Mouse (Mus musculus) cerebral cortex, adult 2 months (tissue): ENCODE results near the gene Cenpq.

Experiments used
- WGBS: fragments of 180-500 bp; shearing (Covaris S2); methylation state at CpG from one replicate; pipeline ENCODE4 v1.1.7; 2018; 5-methylcytosine and 5-hydroxymethylcytosine counted together

The Cenpq gene

DNA sequence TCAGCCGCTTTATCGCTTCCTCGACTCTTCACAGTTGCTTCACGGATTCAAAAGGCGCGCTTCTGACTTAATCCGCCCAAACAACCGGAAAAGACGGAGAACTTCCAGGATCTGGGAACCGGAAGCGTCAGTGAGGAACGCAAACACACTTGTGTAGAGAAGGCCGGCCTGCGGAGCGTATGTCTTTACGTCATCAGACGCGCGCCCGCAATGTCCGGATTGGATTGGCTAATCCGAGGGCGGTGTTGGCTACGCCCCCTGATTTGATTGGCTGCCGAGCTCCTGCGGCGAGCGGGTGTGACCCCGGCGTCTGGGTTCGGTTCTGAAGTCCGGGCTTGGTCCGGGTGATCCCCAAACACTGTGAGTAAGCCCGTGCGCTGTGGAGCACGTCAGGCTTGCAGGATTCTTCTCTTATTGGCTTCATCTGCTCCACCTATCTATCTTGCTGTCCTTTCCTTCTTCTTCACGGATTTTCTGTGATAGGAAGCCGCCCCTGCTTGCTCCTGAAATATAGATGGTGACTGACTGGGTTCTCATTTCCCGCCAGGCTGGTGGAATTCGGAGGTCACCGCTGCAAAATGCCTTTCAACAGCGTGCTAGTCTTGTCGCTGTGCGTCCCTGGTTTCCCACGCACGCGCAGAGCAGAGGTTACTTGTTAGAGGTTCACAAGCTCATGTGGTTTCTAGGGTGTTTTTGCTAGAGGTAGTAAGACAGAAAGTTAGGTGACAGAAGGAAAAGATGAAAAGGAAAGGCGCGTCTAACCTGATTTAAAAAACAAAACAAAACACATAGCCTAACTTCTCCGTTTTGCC is at the start of gene Cenpq, which contains the start of gene Mut:
TSS of gene Cenpq (minus strand) at position 628 of the 812 bp plus-strand sequence.
TSS of gene Mut (plus strand) at position 266 of the 812 bp plus-strand sequence.
- under 1% methylated on average over 50 of the region's 50 CpGs for WGBS

DNA sequence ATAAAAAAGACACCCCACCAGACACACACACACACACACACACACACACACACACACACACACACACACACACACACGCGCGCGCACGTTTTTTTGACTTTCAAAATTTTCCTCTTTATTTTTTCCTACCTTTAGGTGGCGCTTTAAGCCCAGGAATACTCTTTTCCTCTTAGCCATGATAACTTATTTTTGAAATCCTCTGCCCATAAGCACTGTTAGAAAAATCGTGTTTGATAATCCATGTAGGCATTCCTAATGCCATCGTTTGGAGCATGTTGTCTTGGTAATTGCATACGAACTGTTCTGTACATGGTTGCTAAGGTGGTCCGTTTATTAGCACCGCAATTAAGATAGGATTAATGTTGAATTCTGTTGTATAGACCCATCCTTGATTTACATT is 43.1 kb upstream of the Cenpq start:
- 38% methylated on average over 11 of the region's 11 CpGs for WGBS

DNA sequence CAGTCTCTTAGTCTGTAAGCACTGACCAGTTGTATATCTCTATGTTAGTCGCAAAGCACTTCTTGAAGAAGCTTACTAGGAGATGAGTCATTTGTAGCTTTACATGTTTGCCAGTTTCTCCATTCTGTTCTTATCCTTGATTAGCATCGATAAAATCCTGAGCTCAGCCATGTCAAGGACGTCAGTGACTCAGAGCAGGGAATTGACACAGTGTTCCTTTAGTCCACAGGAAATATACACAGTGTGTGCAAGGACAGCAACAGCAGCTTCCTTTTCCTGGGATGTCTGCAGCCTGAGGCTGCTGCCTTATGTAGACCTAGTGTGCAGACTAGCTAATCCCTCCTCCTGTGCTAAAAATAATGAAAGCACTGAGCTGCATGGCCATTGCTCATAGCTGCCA is 13.7 kb upstream of the Cenpq start:
- WGBS, result 62% methylated on average over 3 of the region's 3 CpGs

DNA sequence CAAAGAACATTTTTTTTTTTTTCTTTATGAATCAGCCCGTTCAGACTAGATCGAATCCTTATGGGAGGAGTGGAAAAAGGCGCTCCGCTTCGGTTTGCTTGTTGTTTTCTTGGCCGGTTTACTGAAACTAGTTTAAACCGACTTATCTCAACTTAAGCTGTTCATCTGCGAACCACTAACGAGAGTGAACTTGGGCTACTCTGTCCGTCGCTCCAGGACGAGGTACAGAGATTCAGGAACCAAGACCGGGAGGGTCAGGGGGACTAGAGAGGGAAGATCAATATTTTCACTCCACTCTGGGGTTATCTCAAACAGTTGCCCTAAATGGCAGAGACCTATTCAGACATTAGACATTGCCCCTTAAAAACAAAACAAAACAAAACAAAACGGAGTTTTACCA is 862 bp downstream of the Cenpq start:
- 1% methylated on average over 14 of the region's 14 CpGs for WGBS

DNA sequence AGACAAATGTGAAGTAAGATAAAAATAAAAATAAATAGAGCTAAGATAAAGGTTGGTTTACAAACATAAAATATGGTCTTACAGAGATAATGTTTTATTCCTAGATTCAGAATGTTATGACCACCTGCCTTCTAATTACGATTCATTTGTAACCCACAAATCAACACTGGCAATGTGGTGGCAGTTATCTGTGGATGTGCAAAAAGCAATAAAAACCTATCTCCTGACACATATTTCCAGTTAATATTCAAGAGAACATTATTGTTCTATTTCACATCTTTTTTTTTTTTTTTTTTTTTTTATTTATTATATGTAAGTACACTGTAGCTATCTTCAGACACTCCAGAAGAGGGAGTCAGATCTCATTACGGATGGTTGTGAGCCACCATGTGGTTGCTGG is 19.3 kb downstream of the Cenpq start:
- WGBS, result 96% methylated on average over 2 of the region's 2 CpGs

DNA sequence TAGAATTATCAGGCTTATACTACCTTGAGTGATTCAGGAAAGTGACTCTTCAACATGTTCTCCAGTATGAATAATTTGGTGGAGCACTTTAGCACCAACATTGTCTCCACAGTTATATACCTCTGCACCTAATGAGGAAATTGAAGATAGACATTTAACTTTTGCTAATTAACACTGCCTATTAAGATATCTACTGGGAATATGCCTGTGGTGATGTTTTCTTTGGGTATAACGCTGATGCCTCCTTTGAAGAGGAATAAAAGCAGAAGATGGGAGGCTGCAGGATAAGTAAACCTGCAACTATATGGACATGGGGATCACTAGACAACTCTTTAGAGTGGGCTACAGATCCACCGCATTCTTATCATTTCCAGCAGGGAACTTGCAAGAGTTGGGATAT is 20.6 kb downstream of the Cenpq start, which contains the start of gene Glyatl3:
TSS of gene Glyatl3 (minus strand) at position 101 of the 400 bp plus-strand sequence.
- 91% methylated on average over 2 of the region's 2 CpGs for WGBS

DNA sequence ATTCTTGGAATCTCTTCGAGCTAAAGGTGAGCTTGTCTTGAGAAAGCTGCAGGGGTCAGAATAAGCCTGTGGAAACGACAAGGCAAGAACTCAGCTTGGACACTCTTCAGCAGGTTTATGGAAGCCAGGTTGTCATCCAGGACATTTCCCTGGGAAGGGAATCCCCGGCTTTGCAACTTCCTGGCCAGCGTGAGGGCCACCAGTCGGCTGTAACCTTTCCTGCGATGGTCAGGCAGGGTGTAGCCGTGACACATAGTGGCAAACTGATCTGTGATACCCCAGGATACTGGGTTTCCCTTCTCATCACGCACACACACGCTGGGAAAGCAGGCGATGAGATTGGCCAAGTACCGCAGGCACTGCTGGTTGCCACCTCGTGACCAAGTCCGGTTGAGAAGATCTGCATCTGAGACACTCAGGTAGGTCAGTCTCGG is 30.1 kb downstream of the Cenpq start:
- 15% methylated on average over 14 of the region's 14 CpGs for WGBS

DNA sequence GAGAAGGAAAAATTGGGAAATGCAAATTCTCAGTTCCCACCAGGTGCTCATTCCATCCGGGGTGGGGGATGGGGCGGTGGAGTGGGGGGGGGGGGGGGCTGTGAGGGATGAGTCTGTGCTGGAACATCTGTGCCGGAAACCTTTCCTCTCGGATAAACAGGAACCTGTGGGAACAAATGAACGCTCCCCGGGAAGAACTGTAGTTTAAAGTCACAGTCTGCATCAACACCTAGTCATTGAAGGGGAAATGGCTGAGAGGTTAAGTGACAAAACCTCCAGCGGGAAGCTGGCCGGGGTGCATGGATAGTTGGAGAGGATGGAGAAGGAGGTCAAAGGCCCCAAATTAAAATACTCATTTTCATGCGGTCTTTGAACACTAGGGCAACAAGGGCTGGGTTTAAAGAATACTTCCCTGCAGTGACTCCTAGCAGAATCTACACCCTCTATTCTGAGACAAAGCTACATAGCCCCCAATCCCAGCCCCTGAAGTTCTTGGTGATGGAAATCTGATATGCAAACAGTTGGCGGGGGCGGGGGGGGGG is 30.7 kb downstream of the Cenpq start:
- 14% methylated on average over 11 of the region's 11 CpGs for WGBS

DNA sequence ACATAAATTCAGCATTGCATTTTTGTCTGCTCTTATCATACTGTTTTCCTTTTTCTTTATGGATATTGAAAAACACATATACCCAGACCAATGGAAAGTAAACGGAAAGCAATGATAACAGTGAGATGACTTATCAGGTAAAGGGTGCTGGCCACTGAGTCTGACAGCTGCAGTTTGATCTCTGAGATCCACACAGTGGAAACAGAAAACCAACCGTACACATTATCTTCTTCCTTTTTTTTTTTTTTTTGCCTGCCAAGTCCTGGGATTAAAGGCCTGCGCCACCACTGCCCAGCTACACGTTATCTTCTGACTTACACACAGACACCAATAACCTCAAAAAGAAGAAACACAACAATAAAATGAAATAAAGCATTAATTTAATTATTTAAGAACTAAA is 31.5 kb downstream of the Cenpq start:
- 75% methylated on average over 4 of the region's 4 CpGs for WGBS

DNA sequence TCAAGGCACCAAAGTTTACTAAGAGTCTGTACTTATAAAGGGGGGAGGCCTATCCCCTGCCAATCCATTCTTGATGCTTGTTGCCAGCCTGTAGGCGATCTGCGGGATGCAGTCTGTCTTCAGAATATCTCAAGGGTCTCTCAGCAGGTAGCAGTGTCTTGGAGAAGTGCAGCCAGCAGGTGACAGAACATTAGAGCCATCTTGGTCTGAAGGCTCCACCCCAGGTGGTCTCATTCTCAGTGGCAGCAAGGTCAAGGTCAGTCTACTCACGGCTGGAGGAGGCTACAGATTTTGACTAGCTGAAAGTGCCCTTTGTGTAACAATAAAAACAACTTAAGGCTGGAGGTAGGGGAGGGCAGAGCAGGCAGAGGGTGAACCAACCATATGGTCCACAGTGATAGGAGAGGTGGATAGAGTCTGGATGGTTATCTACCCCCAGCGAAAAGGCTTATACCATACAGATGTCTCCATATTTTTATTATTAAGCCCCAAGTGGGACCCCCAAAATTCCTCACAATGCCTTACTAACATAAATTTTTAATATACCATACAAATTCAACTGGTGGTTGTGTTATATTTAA is 35.0 kb downstream of the Cenpq start:
- WGBS, result 67% methylated on average over 4 of the region's 4 CpGs

DNA sequence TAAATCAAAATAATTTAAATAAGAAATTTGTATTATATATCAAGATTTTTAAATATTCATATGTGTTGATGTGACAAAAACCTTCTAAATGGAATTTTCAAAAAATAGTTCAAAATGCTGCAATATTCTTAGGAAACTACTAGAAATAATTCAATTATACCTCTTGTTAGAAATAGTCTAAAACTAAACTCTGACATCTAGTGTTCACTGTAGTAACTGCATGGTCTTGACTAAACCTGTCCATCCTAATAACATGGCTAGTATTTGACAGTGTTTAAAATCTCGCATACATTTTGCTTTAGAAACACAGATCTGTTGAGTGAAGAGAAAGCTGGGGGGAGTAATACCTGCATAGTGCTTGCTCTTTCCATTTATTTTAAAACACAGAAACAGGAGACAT is 38.0 kb downstream of the Cenpq start:
- 78% methylated on average over 1 of the region's 1 CpGs for WGBS

DNA sequence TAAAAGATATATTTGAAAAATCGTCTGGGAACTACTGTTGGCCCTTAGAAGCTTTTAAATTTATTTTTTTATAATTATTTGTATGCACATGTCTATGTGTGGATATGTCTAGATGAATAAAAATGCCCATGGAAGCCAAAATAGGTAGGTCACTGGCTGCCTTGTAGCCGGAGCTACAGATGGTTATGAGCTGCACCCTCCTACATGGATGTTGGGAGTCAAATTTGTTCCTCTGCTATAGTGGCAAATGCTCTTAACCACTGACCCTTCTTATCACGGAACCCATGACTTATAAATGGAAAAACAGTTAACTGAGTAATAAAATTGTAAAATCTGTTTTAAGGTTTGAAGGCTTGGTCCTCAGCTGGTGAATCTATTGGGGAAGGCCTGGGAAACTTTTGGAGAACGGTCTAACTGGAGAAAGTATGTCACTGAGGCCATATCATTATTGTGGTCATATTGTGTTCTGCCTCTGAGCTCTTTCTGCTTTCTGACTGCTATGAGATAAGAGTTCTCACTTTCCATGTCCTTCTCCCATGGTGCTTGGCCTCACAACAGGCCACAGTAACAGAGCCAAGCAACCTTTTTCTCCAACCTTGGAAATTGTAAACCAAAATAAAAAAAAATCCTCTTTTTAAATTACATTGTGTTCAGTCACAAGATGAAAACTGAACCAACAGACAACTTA is 46.9 kb downstream of the Cenpq start:
- 84% methylated on average over 4 of the region's 4 CpGs for WGBS

DNA sequence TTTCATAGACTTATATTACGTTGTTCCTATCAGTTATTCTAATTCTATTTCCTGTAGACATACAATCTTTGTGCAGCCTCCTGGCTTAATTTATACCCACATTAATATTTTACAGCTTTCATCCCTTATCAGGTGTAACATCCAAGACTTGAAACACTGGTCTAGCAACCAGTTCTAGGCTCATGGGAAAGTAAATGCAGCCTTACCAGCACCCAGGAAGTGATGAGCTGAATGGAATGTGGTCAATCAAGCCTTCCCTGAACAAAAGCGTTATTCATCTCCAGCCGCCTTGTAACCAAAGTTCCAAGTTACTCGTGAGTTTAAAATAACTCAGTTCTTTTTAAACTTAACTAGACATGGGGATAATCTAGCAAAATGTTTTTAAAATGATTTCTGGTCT is 49.7 kb downstream of the Cenpq start:
- WGBS, result 80% methylated on average over 4 of the region's 4 CpGs

DNA sequence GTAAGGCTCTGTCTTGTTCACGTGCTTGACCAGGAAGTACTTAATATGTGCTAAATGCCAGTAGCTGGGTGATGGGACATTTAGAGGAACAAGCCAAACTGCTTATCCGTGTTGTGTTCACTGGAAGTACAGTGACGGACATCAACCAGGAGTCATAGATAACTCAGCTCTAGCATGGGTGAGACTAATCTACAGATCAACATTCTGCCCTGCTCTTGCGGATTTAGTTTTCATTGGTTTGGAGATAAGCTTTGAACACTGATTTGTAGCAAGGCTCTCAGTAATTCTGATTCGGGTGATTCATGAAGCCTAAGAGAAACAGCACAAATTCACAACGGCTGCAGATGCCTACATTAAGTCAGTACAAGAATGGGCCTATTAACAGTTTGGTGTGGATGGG is 52.7 kb downstream of the Cenpq start:
- WGBS, result 94% methylated on average over 6 of the region's 6 CpGs

DNA sequence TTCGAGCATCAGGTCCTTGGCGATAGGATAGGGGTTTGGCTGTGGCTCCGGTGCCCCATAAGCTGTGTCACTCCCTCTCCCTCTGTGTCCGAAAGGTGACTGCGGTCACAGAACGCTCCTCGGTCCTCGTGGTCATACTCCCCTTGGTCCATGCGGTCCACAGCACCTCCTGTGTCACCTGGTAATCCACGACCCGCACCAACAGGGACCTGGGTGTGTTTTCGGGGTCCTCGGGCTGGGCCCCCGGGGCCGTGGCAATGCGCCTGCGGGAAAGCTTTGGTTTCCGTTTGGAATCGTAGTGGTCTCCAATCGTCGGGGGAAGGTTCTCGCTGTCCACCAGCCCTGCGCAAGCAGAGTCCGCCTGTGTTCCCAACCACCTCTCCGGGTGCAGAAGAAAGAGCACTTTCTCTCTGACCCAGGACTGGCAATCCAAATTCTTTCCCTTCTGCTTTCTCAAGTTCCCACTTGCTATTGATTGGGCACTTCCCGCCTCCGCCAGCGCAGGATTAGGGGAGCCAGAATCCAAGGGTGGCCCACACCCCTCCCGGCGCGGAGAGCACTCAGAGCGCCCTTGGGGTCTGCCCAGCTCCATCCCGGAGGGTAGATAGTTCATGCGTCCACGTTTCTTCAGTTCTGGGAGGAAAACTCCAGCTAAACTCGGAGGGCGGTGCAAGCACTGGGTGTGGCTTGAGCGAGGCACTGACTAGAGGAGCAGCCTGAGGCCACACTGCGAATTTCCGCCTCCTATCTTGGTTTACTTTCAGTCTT is 54.7 kb downstream of the Cenpq start, which contains the start of gene 9130008F23Rik:
TSS of gene 9130008F23Rik (minus strand) at position 636 of the 768 bp plus-strand sequence.
- WGBS, result under 1% methylated on average over 40 of the region's 40 CpGs

DNA sequence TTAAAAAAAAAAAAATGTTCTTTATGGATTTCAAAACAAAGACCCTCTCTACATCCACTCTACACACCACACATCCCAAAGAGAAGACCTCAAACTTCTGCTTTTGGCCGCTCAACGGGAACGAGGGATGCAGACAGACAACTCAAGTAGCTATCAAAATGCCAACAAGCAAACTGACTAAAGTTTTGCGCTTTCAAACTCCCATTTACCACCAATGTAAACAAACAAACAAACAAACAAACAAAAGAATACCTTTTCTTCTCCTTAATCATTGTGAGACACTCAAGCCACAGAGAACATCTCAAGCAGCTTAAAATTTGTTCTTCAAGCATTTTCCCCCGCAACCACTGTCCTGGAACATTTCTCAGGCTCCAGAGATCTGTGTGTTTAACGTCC is 55.3 kb downstream of the Cenpq start:
- 31% methylated on average over 6 of the region's 6 CpGs for WGBS

DNA sequence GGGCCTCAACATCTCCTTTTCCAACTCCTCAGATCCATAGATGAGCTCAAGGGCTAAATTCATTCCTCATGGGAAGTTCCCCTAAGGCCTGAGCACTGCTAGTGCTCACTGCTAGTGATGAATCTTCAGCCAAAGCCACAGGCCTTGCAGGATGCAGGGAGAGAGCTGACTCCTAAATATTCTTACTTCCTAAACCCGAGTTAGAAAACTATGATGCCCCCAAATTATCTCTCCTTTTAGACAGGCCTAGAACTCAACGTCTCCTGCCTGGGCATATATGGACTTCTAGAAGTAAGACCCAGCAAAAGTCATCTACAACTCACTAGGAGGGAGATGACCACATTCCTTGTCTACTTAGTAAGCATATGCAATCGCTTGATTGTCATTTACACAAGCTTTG is 57.1 kb downstream of the Cenpq start:
- 58% methylated on average over 3 of the region's 3 CpGs for WGBS

DNA sequence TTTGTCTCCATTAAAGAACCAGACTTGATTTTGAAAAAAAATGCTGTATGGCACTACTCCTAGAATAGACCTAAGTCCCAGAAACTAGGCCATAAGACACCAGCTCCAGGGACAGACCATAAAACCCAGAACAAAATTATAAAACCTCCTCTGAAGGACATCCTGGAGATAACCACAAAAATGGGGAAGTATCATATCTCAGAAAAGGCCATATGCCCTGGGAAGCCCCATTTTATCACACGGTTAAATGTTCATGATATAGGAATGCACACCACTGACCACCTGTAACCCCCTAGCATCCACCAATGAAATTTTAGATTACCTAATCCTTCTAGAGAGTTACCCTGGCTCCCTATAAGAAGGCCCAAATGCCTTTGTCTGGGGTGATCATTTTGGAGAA is 59.3 kb downstream of the Cenpq start:
- WGBS, result 92% methylated on average over 1 of the region's 1 CpGs

DNA sequence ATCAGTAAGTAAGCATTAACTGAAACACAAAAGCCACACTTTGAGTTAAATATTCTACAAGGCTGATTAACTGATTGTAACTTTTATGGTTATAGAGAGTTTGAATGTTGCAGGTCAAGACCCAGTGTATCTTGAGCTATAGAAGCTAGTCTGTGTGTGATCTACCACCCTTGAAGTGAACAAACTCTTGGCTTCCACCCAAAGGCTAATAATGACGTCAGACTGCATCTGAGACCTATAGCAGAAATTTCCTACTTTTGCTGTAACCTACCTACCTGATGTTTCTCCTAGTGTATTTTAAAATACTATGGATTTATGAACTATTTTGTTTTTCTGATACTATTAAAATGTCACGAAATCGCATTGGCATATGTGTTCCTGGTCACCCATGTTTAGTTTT is 60.1 kb downstream of the Cenpq start:
- 79% methylated on average over 3 of the region's 3 CpGs for WGBS

DNA sequence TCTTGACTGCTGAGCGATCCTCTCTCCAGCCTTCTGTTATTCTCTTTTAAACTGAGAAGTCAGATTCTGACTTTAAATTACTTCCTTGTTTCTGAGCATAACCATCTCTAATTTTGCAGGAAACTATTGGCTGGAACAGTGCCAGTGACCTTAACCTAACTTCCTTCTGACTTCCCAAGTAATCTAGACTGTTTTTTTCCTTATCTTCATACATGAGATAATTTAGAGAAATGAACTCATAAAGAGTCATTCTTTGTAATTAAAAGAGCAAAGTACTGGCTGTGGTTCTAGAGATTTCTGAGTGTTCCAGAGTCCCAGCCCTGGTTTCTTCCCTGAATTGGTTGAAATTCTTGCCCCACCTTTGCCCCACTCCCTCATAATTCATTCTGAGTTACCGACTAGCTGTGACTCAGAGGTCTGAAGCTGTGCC is 61.2 kb downstream of the Cenpq start:
- 73% methylated on average over 2 of the region's 2 CpGs for WGBS
